Mouse (Mus musculus) stomach, embryonic 15.5 days (tissue): ENCODE data around the gene Sin3b. TPM values are rescaled to one million over a fixed set of nuclear protein-coding genes. Genes with fewer than 3 reads are reported as not detected.

Experiments
- ATAC-seq: fragments of 200-750 bp; cut with Nextera tagmentation; 2 replicates; pipeline ENCODE4 v1.8.0; 2017; ENCODE audit warnings: low read depth, moderate number of reproducible peaks, moderate TSS enrichment; ENCODE audit not compliant: insufficient read depth, low FRiP score
- H3K27ac ChIP-seq: fragments of 300-500 bp; sonication (generic); 2 replicates; pipeline ENCODE4 v1.5.1; 2015; ENCODE audit warnings: mild to moderate bottlenecking, inconsistent platforms
- H3K27me3 ChIP-seq: fragments of 300-500 bp; sonication (generic); replicated peaks from 2 replicates; pipeline ENCODE4 v1.6.1; 2015; ENCODE audit warnings: inconsistent platforms
- H3K36me3 ChIP-seq: fragments of 300-500 bp; sonication (generic); 2 replicates; pipeline ENCODE4 v1.6.1; 2015; ENCODE audit warnings: inconsistent platforms
- H3K4me1 ChIP-seq: fragments of 300-500 bp; sonication (generic); 2 replicates; pipeline ENCODE4 v1.6.1; 2015; ENCODE audit warnings: inconsistent platforms
- H3K4me2 ChIP-seq: fragments of 300-500 bp; sonication (generic); 2 replicates; pipeline ENCODE4 v1.6.1; 2015; ENCODE audit warnings: mild to moderate bottlenecking, inconsistent platforms
- H3K4me3 ChIP-seq: fragments of 300-500 bp; sonication (generic); replicated peaks from 2 replicates; pipeline ENCODE4 v1.5.1; 2015; ENCODE audit warnings: inconsistent platforms
- H3K9ac ChIP-seq: fragments of 300-500 bp; sonication (generic); 2 replicates; pipeline ENCODE4 v1.6.1; 2015; ENCODE audit warnings: inconsistent platforms
- H3K9me3 ChIP-seq: fragments of 300-500 bp; sonication (generic); 2 replicates; pipeline ENCODE4 v1.6.1; 2016; ENCODE audit warnings: inconsistent platforms
- WGBS: fragments of 180-500 bp; shearing (Covaris S2); methylation state at CpG from one replicate; pipeline ENCODE4 v1.1.7; 2015; 5-methylcytosine and 5-hydroxymethylcytosine counted together
- polyA plus RNA-seq: library from polyadenylated mRNA; unstranded; fragments of >200 nt; fragmentation: Nextera tagmentation; extraction: Ambion mirVana; gene quantifications from 2 replicates; pipeline ENCODE4 v1.2.1, GENCODE M21; 2015

Sin3b gene
- polyA plus RNA-seq, 1 experiment from 2014 or later, result 143 TPM

DNA sequence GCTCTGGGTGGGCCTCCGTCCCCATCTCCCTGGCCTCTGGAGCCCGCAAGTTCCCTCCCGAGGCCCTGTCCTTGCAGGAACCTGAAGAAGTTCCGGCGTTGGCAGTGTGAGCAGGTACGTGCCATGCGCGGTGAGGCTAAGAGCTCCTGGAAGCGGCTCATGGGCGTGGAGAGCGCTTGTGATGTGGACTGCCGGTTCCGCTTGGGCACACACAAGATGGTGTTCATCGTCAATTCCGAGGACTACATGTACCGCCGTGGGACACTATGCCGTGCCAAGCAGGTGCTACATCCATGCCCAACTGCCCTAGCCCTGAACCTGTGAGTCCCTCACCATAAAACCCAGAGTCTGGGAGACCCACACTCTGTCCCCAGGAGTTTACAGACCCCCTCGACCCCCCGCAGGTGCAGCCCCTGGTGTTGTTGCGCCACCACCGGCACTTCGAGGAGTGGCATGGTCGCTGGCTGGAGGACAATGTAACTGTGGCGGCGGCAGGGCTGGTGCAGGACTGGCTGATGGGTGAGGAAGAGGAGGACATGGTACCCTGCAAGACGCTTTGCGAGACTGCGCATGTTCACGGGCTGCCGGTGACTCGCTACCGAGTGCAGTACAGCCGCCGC, 33.8 kb downstream of the Sin3b start:
- H3K4me2 ChIP-seq, result no peak overlapping the region
- H3K27ac ChIP-seq, result no peak overlapping the region
- H3K27me3 ChIP-seq, result no peaks in the 10 kb centered on the region
- 96% methylated on average over 35 of the region's 35 CpGs for WGBS
- peak; percentile 13; the same call in 1 of the 2 replicates for ATAC-seq
- peaks cover 44% of the 10 kb centered on the region for H3K36me3 ChIP-seq
- H3K4me1 ChIP-seq, result no peaks in the 10 kb centered on the region
- no peak overlapping the region for H3K4me3 ChIP-seq
- no peak overlapping the region for H3K9ac ChIP-seq
- no peaks in the 10 kb centered on the region for H3K9me3 ChIP-seq

DNA sequence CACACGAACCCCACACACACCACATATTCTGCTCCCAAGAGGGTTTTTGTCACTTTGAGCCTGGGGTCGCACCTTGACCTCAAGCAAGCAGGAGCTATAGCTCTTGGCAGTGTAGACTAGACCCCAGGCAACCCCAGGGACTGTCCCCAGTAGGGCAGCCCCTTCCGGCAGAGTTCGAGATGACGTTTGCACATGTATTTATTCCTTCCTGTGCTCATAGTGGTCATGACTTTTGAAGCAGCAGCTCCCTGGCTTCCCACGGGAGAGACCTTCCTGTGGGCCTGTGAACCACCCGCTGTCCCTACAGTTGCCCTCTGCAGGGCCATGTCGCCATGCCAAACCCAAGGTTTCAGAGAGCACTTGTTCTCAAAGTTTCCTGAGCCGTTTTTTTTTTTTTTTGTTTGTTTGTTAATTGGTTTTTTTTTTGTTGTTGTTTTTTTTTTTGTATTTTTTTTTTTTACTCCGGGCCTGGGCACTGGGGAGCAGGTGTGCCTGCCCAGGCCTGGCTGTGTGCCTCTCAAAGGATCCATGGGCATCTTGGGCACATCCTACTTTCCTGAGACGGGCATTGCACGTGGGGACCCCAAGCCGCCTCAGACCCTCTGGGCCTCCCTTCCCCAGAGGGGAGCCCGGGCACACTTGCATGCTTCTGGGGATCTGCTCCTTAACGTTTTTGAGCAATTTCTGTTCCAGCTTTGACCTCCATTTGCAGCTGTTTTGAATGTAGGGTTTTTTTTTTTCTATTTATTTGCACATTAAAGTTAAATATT, 34.5 kb downstream of the Sin3b start:
- Histone ChIP-seq H3K9me3 (no peaks in the 10 kb centered on the region), H3K9ac (no peak overlapping the region), H3K4me2 (no peak overlapping the region), H3K36me3 (peaks cover 39% of the 10 kb centered on the region), H3K4me1 (no peaks in the 10 kb centered on the region), H3K27me3 (no peaks in the 10 kb centered on the region), H3K4me3 (no peak overlapping the region), H3K27ac (no peak overlapping the region)
- peak; percentile 7; the same call in 1 of the 2 replicates for ATAC-seq
- 89% methylated on average over 15 of the region's 15 CpGs for WGBS

- no peak overlapping the region for H3K4me3 ChIP-seq
- no peak overlapping the region for H3K4me2 ChIP-seq
- H3K9me3 ChIP-seq, result no peaks in the 10 kb centered on the region
- no peak overlapping the region for H3K9ac ChIP-seq
- ATAC-seq, result no peak
- peaks cover 36% of the 10 kb centered on the region for H3K36me3 ChIP-seq
- no peaks in the 10 kb centered on the region for H3K4me1 ChIP-seq
- H3K27me3 ChIP-seq, result no peaks in the 10 kb centered on the region
- no peak overlapping the region for H3K27ac ChIP-seq
Observed at GRCm38 (mm10) chr8:72758310-72758709, 35.2 kb downstream of the Sin3b start.

DNA sequence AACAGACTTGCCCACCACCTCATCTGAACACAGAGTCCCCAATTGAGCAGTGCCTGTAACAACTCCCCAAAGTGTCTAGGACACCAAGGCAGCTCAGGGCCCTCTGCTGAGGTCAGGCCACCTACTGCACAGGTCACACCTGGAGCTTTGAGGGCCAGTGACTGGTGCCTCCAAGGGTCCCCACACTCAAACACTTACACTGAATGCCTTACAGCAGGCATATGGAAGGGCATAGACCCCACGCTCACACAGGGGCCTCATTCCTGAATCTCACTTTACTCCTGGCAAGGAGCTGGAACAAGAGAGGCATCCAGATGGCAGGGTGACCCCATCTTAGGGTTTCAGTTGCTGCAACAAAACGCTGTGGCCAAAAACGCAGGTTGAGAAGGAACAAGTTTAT, 37.1 kb downstream of the Sin3b start:
- Histone ChIP-seq H3K27ac (no peak overlapping the region), H3K27me3 (no peaks in the 10 kb centered on the region), H3K4me1 (no peaks in the 10 kb centered on the region), H3K36me3 (peaks cover 24% of the 10 kb centered on the region), H3K4me2 (no peak overlapping the region), H3K9ac (no peak overlapping the region), H3K9me3 (no peaks in the 10 kb centered on the region), H3K4me3 (no peak overlapping the region)
- 77% methylated on average over 3 of the region's 3 CpGs for WGBS
- ATAC-seq, result no peak

DNA sequence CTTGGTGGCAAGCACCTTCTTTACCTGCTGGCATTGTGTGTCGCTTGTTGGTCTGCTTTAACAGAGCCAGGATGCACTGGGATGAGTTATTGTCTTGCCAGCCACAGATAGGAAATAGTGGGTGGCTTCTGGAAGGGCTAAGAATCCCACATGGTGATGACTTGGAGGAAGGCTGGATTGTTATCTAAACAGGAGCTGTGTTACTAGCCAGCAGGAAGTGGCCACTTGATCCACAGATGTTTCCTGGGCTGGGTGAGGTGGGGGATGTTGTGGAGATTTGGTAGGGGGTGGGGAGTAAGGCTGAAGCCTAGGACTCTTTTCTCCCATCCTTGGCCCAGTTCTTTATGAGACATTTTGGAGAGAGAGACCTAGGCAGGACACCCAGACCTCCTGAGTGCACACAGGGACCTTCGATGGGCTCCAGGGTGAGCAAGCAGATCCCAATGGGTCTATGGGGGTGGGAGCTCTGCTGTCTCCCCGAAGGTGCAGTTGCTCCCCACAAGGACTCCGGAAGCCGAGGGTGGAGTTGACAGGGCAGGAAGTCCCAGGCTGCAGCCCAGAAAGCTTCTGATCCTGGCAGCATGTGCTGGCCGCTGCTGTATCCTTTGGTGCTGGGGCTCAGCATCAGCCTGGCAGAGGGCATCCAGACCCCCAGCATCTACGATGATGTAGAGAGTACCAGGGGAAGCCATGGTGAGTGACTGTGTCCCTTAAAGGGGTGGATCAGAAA, 38.4 kb downstream of the Sin3b start, which contains the start of gene F2rl3:
Gene F2rl3 (plus strand): TSS at position 559 of the 730 bp plus-strand sequence.
- H3K9ac ChIP-seq, result no peak within 1 kb of the TSS
- H3K9me3 ChIP-seq, result no peaks in the 10 kb centered on the region
- peaks cover 13% of the 10 kb centered on the region for H3K36me3 ChIP-seq
- no peak for ATAC-seq
- peak within 1 kb of the TSS; percentile 13; the same call in 1 of the 2 replicates for H3K4me2 ChIP-seq
- WGBS, result 60% methylated on average over 7 of the region's 7 CpGs
- no peak within 1 kb of the TSS for H3K4me3 ChIP-seq
- H3K4me1 ChIP-seq, result no peaks in the 10 kb centered on the region
- no peak within 1 kb of the TSS for H3K27ac ChIP-seq
- H3K27me3 ChIP-seq, result no peaks in the 10 kb centered on the region

DNA sequence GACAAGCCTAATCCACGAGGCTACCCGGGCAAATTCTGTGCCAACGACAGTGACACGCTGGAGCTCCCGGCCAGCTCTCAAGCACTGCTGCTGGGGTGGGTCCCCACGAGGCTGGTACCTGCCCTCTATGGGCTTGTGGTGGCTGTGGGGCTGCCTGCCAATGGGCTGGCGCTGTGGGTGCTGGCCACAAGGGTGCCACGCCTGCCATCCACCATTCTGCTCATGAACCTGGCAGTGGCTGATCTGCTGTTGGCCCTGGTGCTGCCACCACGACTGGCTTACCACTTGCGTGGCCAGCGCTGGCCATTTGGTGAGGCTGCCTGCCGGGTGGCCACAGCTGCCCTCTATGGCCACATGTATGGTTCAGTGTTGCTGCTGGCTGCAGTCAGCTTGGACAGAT, 39.2 kb downstream of the Sin3b start:
- ATAC-seq, result no peak
- WGBS, result 85% methylated on average over 12 of the region's 12 CpGs
- H3K9me3 ChIP-seq, result no peaks in the 10 kb centered on the region
- H3K4me2 ChIP-seq, result no peak overlapping the region; the same call in 1 of the 2 replicates
- no peak overlapping the region for H3K9ac ChIP-seq
- H3K27ac ChIP-seq, result no peak overlapping the region
- no peak overlapping the region for H3K4me3 ChIP-seq
- no peaks in the 10 kb centered on the region for H3K27me3 ChIP-seq
- H3K36me3 ChIP-seq, result peaks cover 5% of the 10 kb centered on the region
- no peaks in the 10 kb centered on the region for H3K4me1 ChIP-seq

- H3K4me3 ChIP-seq, result no peak overlapping the region
- H3K36me3 ChIP-seq, result no peaks in the 10 kb centered on the region
- no peak overlapping the region for H3K9ac ChIP-seq
- 77% methylated on average over 4 of the region's 4 CpGs for WGBS
- H3K4me2 ChIP-seq, result no peak overlapping the region
- H3K27ac ChIP-seq, result no peak overlapping the region
- H3K27me3 ChIP-seq, result no peaks in the 10 kb centered on the region
- ATAC-seq, result no peak
- no peaks in the 10 kb centered on the region for H3K4me1 ChIP-seq
- no peaks in the 10 kb centered on the region for H3K9me3 ChIP-seq
Observed at GRCm38 (mm10) chr8:72765696-72766095, 42.6 kb downstream of the Sin3b start.

- no peak overlapping the region for H3K27ac ChIP-seq
- no peak overlapping the region for H3K9ac ChIP-seq
- H3K9me3 ChIP-seq, result no peaks in the 10 kb centered on the region
- no peaks in the 10 kb centered on the region for H3K4me1 ChIP-seq
- H3K36me3 ChIP-seq, result no peaks in the 10 kb centered on the region
- H3K4me2 ChIP-seq, result no peak overlapping the region
- no peak overlapping the region for H3K4me3 ChIP-seq
- 34% methylated on average over 7 of the region's 7 CpGs for WGBS
- no peaks in the 10 kb centered on the region for H3K27me3 ChIP-seq
- no peak for ATAC-seq
Observed at GRCm38 (mm10) chr8:72766777-72767176, 43.7 kb downstream of the Sin3b start.

DNA sequence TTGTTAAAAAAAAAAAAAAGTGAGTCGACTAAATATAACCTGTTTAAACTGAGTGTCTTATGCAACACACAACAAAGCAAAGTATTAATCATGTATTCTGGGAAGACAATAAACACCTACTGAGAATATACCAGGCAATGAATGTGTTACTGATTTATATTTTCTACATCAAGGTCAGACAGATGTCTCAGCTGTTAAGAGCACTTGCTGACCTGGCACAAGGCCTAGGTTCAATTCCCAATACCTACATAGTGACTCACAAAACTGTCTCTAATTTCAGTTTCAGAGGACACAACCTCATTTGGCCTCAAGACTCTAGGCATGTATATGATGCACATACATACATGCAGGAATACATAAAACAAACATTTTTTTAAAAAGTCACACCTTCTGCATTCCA, 54.7 kb downstream of the Sin3b start:
- WGBS, result 84% methylated on average over 1 of the region's 1 CpGs
- H3K27ac ChIP-seq, result no peak overlapping the region
- H3K9me3 ChIP-seq, result no peaks in the 10 kb centered on the region
- H3K4me1 ChIP-seq, result no peaks in the 10 kb centered on the region
- no peaks in the 10 kb centered on the region for H3K36me3 ChIP-seq
- H3K9ac ChIP-seq, result no peak overlapping the region
- no peak overlapping the region for H3K4me3 ChIP-seq
- no peak overlapping the region for H3K4me2 ChIP-seq
- ATAC-seq, result no peak
- H3K27me3 ChIP-seq, result no peaks in the 10 kb centered on the region

DNA sequence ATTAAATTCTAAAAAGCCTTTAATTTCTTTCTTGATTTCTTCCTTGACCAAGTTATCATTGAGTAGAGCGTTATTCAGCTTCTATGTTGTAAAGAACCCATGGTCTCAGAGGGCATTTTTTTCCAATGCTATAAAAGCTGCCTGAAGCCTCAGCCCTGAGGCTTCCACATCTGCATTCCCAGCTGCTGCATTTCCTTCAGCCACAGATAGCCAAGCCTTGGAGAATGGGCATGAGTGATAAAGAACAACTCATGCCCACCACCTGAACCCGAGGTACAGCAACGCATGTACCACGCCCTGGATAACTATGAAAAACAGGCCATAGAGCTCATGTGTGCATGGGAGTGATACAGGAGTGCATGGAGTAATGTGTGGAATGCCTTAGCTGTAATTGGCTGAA, 57.6 kb downstream of the Sin3b start:
- no peaks in the 10 kb centered on the region for H3K27me3 ChIP-seq
- no peaks in the 10 kb centered on the region for H3K36me3 ChIP-seq
- WGBS, result 91% methylated on average over 4 of the region's 4 CpGs
- H3K4me3 ChIP-seq, result no peak overlapping the region
- H3K4me1 ChIP-seq, result no peaks in the 10 kb centered on the region
- H3K9ac ChIP-seq, result no peak overlapping the region
- no peak for ATAC-seq
- H3K9me3 ChIP-seq, result no peaks in the 10 kb centered on the region
- no peak overlapping the region for H3K27ac ChIP-seq
- H3K4me2 ChIP-seq, result no peak overlapping the region

- Histone ChIP-seq H3K4me2 (no peak overlapping the region), H3K27ac (no peak overlapping the region), H3K36me3 (no peaks in the 10 kb centered on the region), H3K9me3 (no peaks in the 10 kb centered on the region), H3K4me1 (no peaks in the 10 kb centered on the region), H3K4me3 (no peak overlapping the region), H3K9ac (no peak overlapping the region), H3K27me3 (no peaks in the 10 kb centered on the region)
- WGBS, result 76% methylated on average over 2 of the region's 2 CpGs
- no peak for ATAC-seq
Observed at GRCm38 (mm10) chr8:72801583-72801982, 78.5 kb downstream of the Sin3b start.
